Mouse (Mus musculus): ENCODE results near the gene Tnf. TPM values are rescaled to one million over a fixed set of nuclear protein-coding genes. Genes with fewer than 3 reads are reported as not detected.

Gene Tnf
- polyA plus RNA-seq, 1 experiment from 2014 or later = not detected

GRCm38 (mm10) chr17:35204494-35205379, 2.9 kb upstream of the Tnf start, which contains the start of gene Lta:
Lta (minus strand) TSS chr17:35205351.
- Histone ChIP-seq H3K4me3 (replicated peaks; ENCODE audit: low read length) (no peak within 1 kb of the TSS), H3K27ac (no peak within 1 kb of the TSS), H3K36me3 (replicated peaks; ENCODE audit: control insufficient read depth, insufficient read depth) (no peaks in the 10 kb centered on the region), H3K4me1 (replicated peaks; ENCODE audit: control insufficient read depth, insufficient read depth, low read length) (no peaks in the 10 kb centered on the region), H3K4me2 (replicated peaks) (no peak within 1 kb of the TSS), H3K9me3 (ENCODE audit: control insufficient read depth, low read length) (no peaks in the 10 kb centered on the region), H3K9ac (0 out of 2 replicates have a peak within 1 kb of the TSS, but pooled peaks have one; percentile 11), H3K27me3 (ENCODE audit: control insufficient read depth, insufficient read depth, low read length) (peaks cover 7% of the 10 kb centered on the region; the same call in 1 of the 2 replicates)
- DNase-seq (ENCODE audit: low spot score) (no peak), ATAC-seq (ENCODE audit: low FRiP score) (no peak)
- 36% methylated on average over 20 of the region's 20 CpGs for WGBS

- Histone ChIP-seq H3K4me2 (replicated peaks) (no peak overlapping the region), H3K27me3 (ENCODE audit: control insufficient read depth, insufficient read depth, low read length) (peaks cover 7% of the 10 kb centered on the region; the same call in 1 of the 2 replicates), H3K9me3 (ENCODE audit: control insufficient read depth, low read length) (no peaks in the 10 kb centered on the region), H3K4me1 (replicated peaks; ENCODE audit: control insufficient read depth, insufficient read depth, low read length) (no peaks in the 10 kb centered on the region), H3K9ac (no peak overlapping the region), H3K27ac (no peak overlapping the region), H3K4me3 (replicated peaks; ENCODE audit: low read length) (no peak overlapping the region), H3K36me3 (replicated peaks; ENCODE audit: control insufficient read depth, insufficient read depth) (no peaks in the 10 kb centered on the region)
- WGBS = 80% methylated on average over 4 of the region's 4 CpGs
- ATAC-seq (ENCODE audit: low FRiP score) (no peak), DNase-seq (ENCODE audit: low spot score) (no peak)
Measured at GRCm38 (mm10) chr17:35202442-35202841, 635 bp upstream of the Tnf start.

- 75% methylated on average over 11 of the region's 11 CpGs for WGBS
Measured at GRCm38 (mm10) chr17:35201128-35201527, 679 bp downstream of the Tnf start.

GRCm38 (mm10) chr17:35200398-35200797, 1.4 kb downstream of the Tnf start:
- Histone ChIP-seq H3K4me3 (replicated peaks; ENCODE audit: low read length) (no peak overlapping the region), H3K9ac (no peak overlapping the region), H3K9me3 (ENCODE audit: control insufficient read depth, low read length) (no peaks in the 10 kb centered on the region), H3K4me1 (replicated peaks; ENCODE audit: control insufficient read depth, insufficient read depth, low read length) (peaks cover 9% of the 10 kb centered on the region; the same call in 1 of the 2 replicates), H3K27me3 (ENCODE audit: control insufficient read depth, insufficient read depth, low read length) (peaks cover 25% of the 10 kb centered on the region), H3K27ac (no peak overlapping the region), H3K4me2 (replicated peaks) (no peak overlapping the region), H3K36me3 (replicated peaks; ENCODE audit: control insufficient read depth, insufficient read depth) (no peaks in the 10 kb centered on the region)
- no peak for DNase-seq (ENCODE audit: low spot score)
- no peak for ATAC-seq (ENCODE audit: low FRiP score)
- WGBS = 89% methylated on average over 11 of the region's 11 CpGs

More at GRCm38 (mm10) chr17:35201128-35201527, 679 bp downstream of the Tnf start:
- Histone ChIP-seq H3K9me3 (ENCODE audit: control insufficient read depth, low read length) (no peaks in the 10 kb centered on the region), H3K4me1 (replicated peaks; ENCODE audit: control insufficient read depth, insufficient read depth, low read length) (0 out of 2 replicates have a peak, but pooled peaks cover 2% of the 10 kb centered on the region), H3K4me2 (replicated peaks) (no peak overlapping the region), H3K27me3 (ENCODE audit: control insufficient read depth, insufficient read depth, low read length) (peaks cover 17% of the 10 kb centered on the region), H3K4me3 (replicated peaks; ENCODE audit: low read length) (no peak overlapping the region), H3K27ac (no peak overlapping the region), H3K36me3 (replicated peaks; ENCODE audit: control insufficient read depth, insufficient read depth) (no peaks in the 10 kb centered on the region), H3K9ac (no peak overlapping the region)
- DNase-seq (ENCODE audit: low spot score) = no peak
- ATAC-seq (ENCODE audit: low FRiP score) = no peak

GRCm38 (mm10) chr17:35198946-35199345, 2.9 kb downstream of the Tnf start:
- no peak overlapping the region for H3K9ac ChIP-seq
- 27% methylated on average over 8 of the region's 8 CpGs for WGBS
- H3K27ac ChIP-seq = no peak overlapping the region
- H3K36me3 ChIP-seq (replicated peaks; ENCODE audit: control insufficient read depth, insufficient read depth) = no peaks in the 10 kb centered on the region
- no peak overlapping the region for H3K4me2 ChIP-seq (replicated peaks)
- H3K9me3 ChIP-seq (ENCODE audit: control insufficient read depth, low read length) = no peaks in the 10 kb centered on the region
- peaks cover 9% of the 10 kb centered on the region; the same call in 1 of the 2 replicates for H3K4me1 ChIP-seq (replicated peaks; ENCODE audit: control insufficient read depth, insufficient read depth, low read length)
- H3K4me3 ChIP-seq (replicated peaks; ENCODE audit: low read length) = no peak overlapping the region
- ATAC-seq (ENCODE audit: low FRiP score) (no peak), DNase-seq (ENCODE audit: low spot score) (no peak)
- peaks cover 27% of the 10 kb centered on the region for H3K27me3 ChIP-seq (ENCODE audit: control insufficient read depth, insufficient read depth, low read length)

- H3K27ac ChIP-seq = no peak overlapping the region
- ATAC-seq (ENCODE audit: low FRiP score) (no peak), DNase-seq (ENCODE audit: low spot score) (no peak)
- H3K9me3 ChIP-seq (ENCODE audit: control insufficient read depth, low read length) = no peaks in the 10 kb centered on the region
- no peak overlapping the region for H3K4me2 ChIP-seq (replicated peaks)
- H3K27me3 ChIP-seq (ENCODE audit: control insufficient read depth, insufficient read depth, low read length) = peaks cover 27% of the 10 kb centered on the region
- H3K9ac ChIP-seq = no peak overlapping the region
- WGBS = 71% methylated on average over 7 of the region's 7 CpGs
- H3K4me3 ChIP-seq (replicated peaks; ENCODE audit: low read length) = no peak overlapping the region
- peaks cover 9% of the 10 kb centered on the region; the same call in 1 of the 2 replicates for H3K4me1 ChIP-seq (replicated peaks; ENCODE audit: control insufficient read depth, insufficient read depth, low read length)
- H3K36me3 ChIP-seq (replicated peaks; ENCODE audit: control insufficient read depth, insufficient read depth) = no peaks in the 10 kb centered on the region
Measured at GRCm38 (mm10) chr17:35198029-35198428, 3.8 kb downstream of the Tnf start.

GRCm38 (mm10) chr17:35197126-35197525, 4.7 kb downstream of the Tnf start:
- H3K9ac ChIP-seq = no peak overlapping the region
- H3K27ac ChIP-seq = no peak overlapping the region
- no peaks in the 10 kb centered on the region for H3K36me3 ChIP-seq (replicated peaks; ENCODE audit: control insufficient read depth, insufficient read depth)
- DNase-seq (ENCODE audit: low spot score) (no peak), ATAC-seq (ENCODE audit: low FRiP score) (no peak)
- H3K4me2 ChIP-seq (replicated peaks) = no peak overlapping the region
- H3K4me1 ChIP-seq (replicated peaks; ENCODE audit: control insufficient read depth, insufficient read depth, low read length) = peaks cover 9% of the 10 kb centered on the region; the same call in 1 of the 2 replicates
- no peak overlapping the region for H3K4me3 ChIP-seq (replicated peaks; ENCODE audit: low read length)
- H3K9me3 ChIP-seq (ENCODE audit: control insufficient read depth, low read length) = no peaks in the 10 kb centered on the region
- WGBS = 40% methylated on average over 4 of the region's 6 CpGs
- H3K27me3 ChIP-seq (ENCODE audit: control insufficient read depth, insufficient read depth, low read length) = peaks cover 27% of the 10 kb centered on the region

GRCm38 (mm10) chr17:35196321-35196641, 5.5 kb downstream of the Tnf start:
- 0 out of 2 replicates have a peak overlapping the region, but pooled peaks have one; percentile 36 for H3K9ac ChIP-seq
- H3K36me3 ChIP-seq (replicated peaks; ENCODE audit: control insufficient read depth, insufficient read depth) = no peaks in the 10 kb centered on the region
- no peak for DNase-seq (ENCODE audit: low spot score)
- H3K4me3 ChIP-seq (replicated peaks; ENCODE audit: low read length) = peak overlapping the region; percentile 33
- H3K27me3 ChIP-seq (ENCODE audit: control insufficient read depth, insufficient read depth, low read length) = peaks cover 27% of the 10 kb centered on the region
- H3K27ac ChIP-seq = no peak overlapping the region
- no peaks in the 10 kb centered on the region for H3K9me3 ChIP-seq (ENCODE audit: control insufficient read depth, low read length)
- peaks cover 9% of the 10 kb centered on the region; the same call in 1 of the 2 replicates for H3K4me1 ChIP-seq (replicated peaks; ENCODE audit: control insufficient read depth, insufficient read depth, low read length)
- peak overlapping the region; percentile 63 for H3K4me2 ChIP-seq (replicated peaks)
- ATAC-seq (ENCODE audit: low FRiP score) = no peak
- WGBS = 36% methylated on average over 9 of the region's 9 CpGs

GRCm38 (mm10) chr17:35195631-35196320, 6.0 kb downstream of the Tnf start:
- Histone ChIP-seq H3K9ac (peak overlapping the region; percentile 36; the same call in 1 of the 2 replicates), H3K9me3 (ENCODE audit: control insufficient read depth, low read length) (no peaks in the 10 kb centered on the region), H3K4me3 (replicated peaks; ENCODE audit: low read length) (peak overlapping the region; percentile 33), H3K36me3 (replicated peaks; ENCODE audit: control insufficient read depth, insufficient read depth) (no peaks in the 10 kb centered on the region), H3K27ac (no peak overlapping the region), H3K4me2 (replicated peaks) (peak overlapping the region; percentile 63), H3K27me3 (ENCODE audit: control insufficient read depth, insufficient read depth, low read length) (peaks cover 27% of the 10 kb centered on the region), H3K4me1 (replicated peaks; ENCODE audit: control insufficient read depth, insufficient read depth, low read length) (peaks cover 9% of the 10 kb centered on the region; the same call in 1 of the 2 replicates)
- ATAC-seq (ENCODE audit: low FRiP score) (peak; percentile 68; the same call in 1 of the 2 replicates), DNase-seq (ENCODE audit: low spot score) (peak; percentile 72)
- 3% methylated on average over 66 of the region's 66 CpGs for WGBS
